Mouse (Mus musculus) thymus, adult 2 months (tissue): ENCODE measurements around the gene Arid4b.

Source experiments
- CTCF ChIP-seq: fragments of 200-500 bp; IDR thresholded peaks from 2 replicates; pipeline ENCODE4 v1.5.1; 2012; ENCODE audit warnings: mild to moderate bottlenecking, control low read depth, low read length, moderate library complexity, borderline replicate concordance; ENCODE audit not compliant: control insufficient read depth, poor library complexity, insufficient read depth; ENCODE audit errors: extremely low read depth
- POLR2A ChIP-seq: fragments of 200-500 bp; IDR thresholded peaks from 2 replicates; pipeline ENCODE4 v1.6.1; 2012; ENCODE audit warnings: mild to moderate bottlenecking, low read length, control low read depth, moderate library complexity; ENCODE audit not compliant: control insufficient read depth, poor library complexity, insufficient read depth; ENCODE audit errors: extremely low read depth

GRCm38 (mm10) chr13:14111146-14111545 is 48.1 kb downstream of the Arid4b start:
- TF ChIP-seq POLR2A (no peak), CTCF (no peak)
